8 mouse cellular contexts compared by ENCODE assay signal in genomic region chr4:142077572-142078271, GRCm38 (mm10). TPM values are rescaled to one million over a fixed set of nuclear protein-coding genes. Genes with fewer than 3 reads are reported as not detected.
DNase-seq lines count a peak whose midpoint lies in the region; ATAC-seq and TF ChIP-seq lines count a peak whose summit lies in the region.

No protein-coding gene starts in this region.

- peak; percentile 67 for ATAC-seq in frontal cortex, adult (ENCODE audit: low TSS enrichment)
- peak; percentile 25; the same call in 1 of the 2 replicates for ATAC-seq in heart, embryonic 16.5 days (replicated peaks; ENCODE audit: extremely low read depth, insufficient read depth, low FRiP score)
- peak; percentile 42 for ATAC-seq in limb, embryonic 14.5 days (ENCODE audit: low FRiP score, low read depth)
- no peak for ATAC-seq in stomach, postnatal 0 days (ENCODE audit: low FRiP score, low TSS enrichment)
- no peak for ATAC-seq in erythroblast, adult 5-6 weeks (replicated peaks; ENCODE audit: low FRiP score, poor library complexity, severe bottlenecking)

- H3K9me3 ChIP-seq in heart, embryonic 16.5 days (replicated peaks; ENCODE audit: control insufficient read depth, low read length): no peaks in the 10 kb centered on the region
- no peaks in the 10 kb centered on the region for H3K9me3 ChIP-seq in limb, embryonic 14.5 days (ENCODE audit: control insufficient read depth, low read length)
- H3K9me3 ChIP-seq in stomach, postnatal 0 days (ENCODE audit: control insufficient read depth, low read length): no peaks in the 10 kb centered on the region

- no peak for TF ChIP-seq CTCF in thymus, adult 2 months (IDR thresholded peaks at IDR 0.05; ENCODE audit: borderline replicate concordance, control insufficient read depth, extremely low read depth, insufficient read depth, low read length, poor library complexity)
- TF ChIP-seq CTCF in stomach, postnatal 0 days (IDR thresholded peaks at IDR 0.05; ENCODE audit: low read depth): no peak

- H3K4me3 ChIP-seq in thymus, adult 2 months (ENCODE audit: control insufficient read depth, insufficient read depth, low read length): no peak overlapping the region
- H3K4me3 ChIP-seq in heart, embryonic 16.5 days (ENCODE audit: low read length): peak overlapping the region; percentile 16
- H3K4me3 ChIP-seq in limb, embryonic 14.5 days (replicated peaks; ENCODE audit: low read length): no peak overlapping the region; the same call in 1 of the 2 replicates
- peak overlapping the region; percentile 3; the same call in 1 of the 2 replicates for H3K4me3 ChIP-seq in stomach, postnatal 0 days (ENCODE audit: low read depth, low read length)

- no peak for DNase-seq in frontal cortex, postnatal 10 days (ENCODE audit: low spot score in 2 of 2)
- no peak for DNase-seq in thymus, adult 2 months
- no peak for DNase-seq in thymus, postnatal 25 days
- peak; percentile 71 for DNase-seq in limb, embryonic 14.5 days (ENCODE audit: low spot score)
- DNase-seq in stomach, postnatal 0 days (ENCODE audit: low spot score): no peak

- WGBS in thymus, adult 2 months: 18% methylated on average over 18 of the region's 18 CpGs
- WGBS in heart, embryonic 16.5 days: 16% methylated on average over 18 of the region's 18 CpGs
- WGBS in limb, embryonic 14.5 days: 22% methylated on average over 18 of the region's 18 CpGs
- WGBS in stomach, postnatal 0 days: 21% methylated on average over 18 of the region's 18 CpGs

- peak overlapping the region; percentile 24; the same call in 1 of the 2 replicates for H3K27ac ChIP-seq in thymus, adult 2 months (ENCODE audit: control insufficient read depth, insufficient read depth, low read length)
- H3K27ac ChIP-seq in heart, embryonic 16.5 days (ENCODE audit: low read length): peak overlapping the region; percentile 83
- no peak overlapping the region; the same call in 1 of the 2 replicates for H3K27ac ChIP-seq in limb, embryonic 14.5 days (replicated peaks; ENCODE audit: low read depth, low read length)
- H3K27ac ChIP-seq in stomach, postnatal 0 days (replicated peaks): peak overlapping the region; percentile 53

- no peaks in the 10 kb centered on the region for H3K27me3 ChIP-seq in thymus, adult 2 months (ENCODE audit: control insufficient read depth, insufficient read depth, low read length)
- H3K27me3 ChIP-seq in heart, embryonic 16.5 days (ENCODE audit: control insufficient read depth, insufficient read depth, low read length): no peaks in the 10 kb centered on the region
- no peaks in the 10 kb centered on the region for H3K27me3 ChIP-seq in limb, embryonic 14.5 days (ENCODE audit: control insufficient read depth, insufficient read depth, low read length)
- H3K27me3 ChIP-seq in stomach, postnatal 0 days (ENCODE audit: control insufficient read depth, insufficient read depth, low read length): no peaks in the 10 kb centered on the region

- peak overlapping the region; percentile 55 for H3K9ac ChIP-seq in heart, embryonic 16.5 days (ENCODE audit: low read length)
- no peak overlapping the region; the same call in 1 of the 2 replicates for H3K9ac ChIP-seq in limb, embryonic 14.5 days (ENCODE audit: low read depth, low read length, severe bottlenecking)
- no peak overlapping the region; the same call in 1 of the 2 replicates for H3K9ac ChIP-seq in stomach, postnatal 0 days (ENCODE audit: low read length)

- H3K4me1 ChIP-seq in thymus, adult 2 months (replicated peaks; ENCODE audit: control insufficient read depth, insufficient read depth, low read length): peaks cover 28% of the 10 kb centered on the region
- peaks cover 56% of the 10 kb centered on the region for H3K4me1 ChIP-seq in heart, embryonic 16.5 days (ENCODE audit: control insufficient read depth, insufficient read depth, low read length)
- peaks cover 34% of the 10 kb centered on the region for H3K4me1 ChIP-seq in limb, embryonic 14.5 days (ENCODE audit: control insufficient read depth, insufficient read depth, low read length)
- H3K4me1 ChIP-seq in stomach, postnatal 0 days (replicated peaks; ENCODE audit: control insufficient read depth, insufficient read depth): peaks cover 4% of the 10 kb centered on the region

- no peak for TF ChIP-seq POLR2A in thymus, adult 2 months (IDR thresholded peaks at IDR 0.05; ENCODE audit: control insufficient read depth, extremely low read depth, insufficient read depth, low read length, poor library complexity)
- TF ChIP-seq POLR2A in limb, embryonic 14.5 days (IDR thresholded peaks at IDR 0.05; ENCODE audit: borderline replicate concordance, extremely low read depth, insufficient read depth, insufficient read length): no peak

- H3K4me2 ChIP-seq in heart, embryonic 16.5 days (ENCODE audit: low read depth, low read length): peak overlapping the region; percentile 47
- H3K4me2 ChIP-seq in limb, embryonic 14.5 days (replicated peaks; ENCODE audit: low read depth, low read length, severe bottlenecking): peak overlapping the region; percentile 26
- H3K4me2 ChIP-seq in stomach, postnatal 0 days (replicated peaks; ENCODE audit: low read depth): peak overlapping the region; percentile 35

- H3K36me3 ChIP-seq in thymus, adult 2 months (ENCODE audit: control insufficient read depth, insufficient read depth, low read length): no peaks in the 10 kb centered on the region
- no peaks in the 10 kb centered on the region for H3K36me3 ChIP-seq in heart, embryonic 16.5 days (ENCODE audit: control insufficient read depth, insufficient read depth)
- H3K36me3 ChIP-seq in limb, embryonic 14.5 days (ENCODE audit: control insufficient read depth, insufficient read depth, low read length): no peaks in the 10 kb centered on the region
- H3K36me3 ChIP-seq in stomach, postnatal 0 days (ENCODE audit: control insufficient read depth, insufficient read depth, low read length): no peaks in the 10 kb centered on the region

- no peak for TF ChIP-seq EP300 in stomach, postnatal 0 days (optimal IDR thresholded peaks at IDR 0.05)

RNA-seq across cellular contexts. Expression of gene Tmem51, which starts 6.4 kb away (rescaled TPM):
- polyA plus RNA-seq in thymus, adult 2 months (2012; rRNA removed): 8.0 and 9.6 TPM in 2 replicates
- 48.5 and 49.2 TPM in 2 replicates for polyA plus RNA-seq in heart, embryonic 16.5 days (2015; fragmentation: Nextera tagmentation; extraction: Ambion mirVana)
- 11.6 and 12.0 TPM in 2 replicates for polyA plus RNA-seq in limb, embryonic 14.5 days (2012; rRNA removed)
- polyA plus RNA-seq in limb, embryonic 14.5 days (2014; fragmentation: Nextera tagmentation; extraction: Ambion mirVana): 18.8 and 19.2 TPM in 2 replicates
- 79.0 and 90.0 TPM in 2 replicates for polyA plus RNA-seq in stomach, postnatal 0 days (2015; fragmentation: Nextera tagmentation; extraction: Ambion mirVana)
- total RNA-seq in erythroblast, adult 5-6 weeks (2015; ENCODE audit: low replicate concordance): 4.6 and 8.1 TPM in 2 replicates
- total RNA-seq in erythroblast, adult 5-6 weeks (2017; ENCODE audit: low replicate concordance): 1.4 and 2.9 TPM in 2 replicates

Comparison
In these comparisons a context has a peak if more than half of its experiments do, and no peak if none do; other contexts are left out.
1. ATAC-seq: peak in frontal cortex, adult (single experiment), heart, embryonic 16.5 days (single experiment) and limb, embryonic 14.5 days (single experiment); none in stomach, postnatal 0 days (single experiment) and erythroblast, adult 5-6 weeks (single experiment).
2. H3K4me3 ChIP-seq: peak in heart, embryonic 16.5 days (single experiment) and stomach, postnatal 0 days (single experiment); none in thymus, adult 2 months (single experiment) and limb, embryonic 14.5 days (single experiment).
3. Peak in every context shown above with its lines, with median percentiles within 50 percentile points of each other: H3K4me2 ChIP-seq.